ENCODE assay signal across 23 mouse cellular contexts in the genomic region with DNA sequence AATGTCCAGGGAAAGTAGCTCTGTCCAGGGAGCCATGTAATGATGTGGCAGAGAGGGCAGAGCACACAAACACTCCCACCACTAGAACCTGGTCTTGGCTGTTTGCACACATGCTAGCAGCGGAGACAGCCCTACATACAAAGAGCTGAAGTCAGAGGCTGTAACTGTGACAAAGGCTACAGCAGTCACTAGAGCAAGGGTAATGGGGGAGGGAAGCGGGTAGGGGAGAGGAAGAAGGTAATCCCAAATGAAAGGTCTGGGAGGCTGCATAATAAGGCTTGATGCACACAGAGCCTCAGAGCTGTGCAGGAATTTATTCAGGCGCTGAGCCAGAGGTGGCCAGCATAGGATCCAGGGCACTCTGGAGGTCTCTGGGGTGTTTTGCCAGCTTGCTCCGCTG.
DNase-seq lines count a peak whose midpoint lies in the region; ATAC-seq and TF ChIP-seq lines count a peak whose summit lies in the region.
"Had no signal": no experiment of that assay in that cellular context is flagged by ENCODE, and none has a peak within 500 bp of the region (broad histone marks: within the 10 kb centered on the region; RNA-seq: fewer than 3 reads in every experiment).

No protein-coding gene starts in this region.

- no peak overlapping the region for H3K4me3 ChIP-seq in neural tube, embryonic 13.5 days
- H3K4me3 ChIP-seq in midbrain, embryonic 14.5 days (replicated peaks; ENCODE audit: low read depth, low read length): no peak overlapping the region
- H3K4me3 ChIP-seq in limb, embryonic 10.5 days: no peak overlapping the region
- H3K4me3 ChIP-seq in intestine, postnatal 0 days (ENCODE audit: low read depth, low read length): no peak overlapping the region
- H3K4me3 ChIP-seq: hindbrain, embryonic 15.5 days; intestine, embryonic 15.5 days; liver, embryonic 13.5 days; stomach, embryonic 15.5 days had no signal

- H3K4me1 ChIP-seq in neural tube, embryonic 13.5 days (replicated peaks): peaks cover 7% of the 10 kb centered on the region; the same call in 1 of the 2 replicates
- peaks cover 15% of the 10 kb centered on the region for H3K4me1 ChIP-seq in midbrain, embryonic 14.5 days (ENCODE audit: control insufficient read depth, insufficient read depth, low read length)
- peaks cover 18% of the 10 kb centered on the region for H3K4me1 ChIP-seq in limb, embryonic 10.5 days
- no peaks in the 10 kb centered on the region for H3K4me1 ChIP-seq in intestine, postnatal 0 days (replicated peaks; ENCODE audit: control insufficient read depth, insufficient read depth, low read length)
- H3K4me1 ChIP-seq: intestine, embryonic 15.5 days; liver, embryonic 13.5 days; stomach, embryonic 15.5 days had no signal

- no peaks in the 10 kb centered on the region for H3K9me3 ChIP-seq in neural tube, embryonic 13.5 days
- no peaks in the 10 kb centered on the region for H3K9me3 ChIP-seq in midbrain, embryonic 14.5 days (ENCODE audit: control insufficient read depth, low read length)
- no peaks in the 10 kb centered on the region for H3K9me3 ChIP-seq in limb, embryonic 10.5 days (replicated peaks)
- H3K9me3 ChIP-seq in intestine, postnatal 0 days (ENCODE audit: control insufficient read depth): no peaks in the 10 kb centered on the region
- H3K9me3 ChIP-seq: hindbrain, embryonic 15.5 days; intestine, embryonic 15.5 days; liver, embryonic 13.5 days; stomach, embryonic 15.5 days had no signal

- peak; percentile 23 for DNase-seq in embryo, embryonic 10.5 days (ENCODE audit: low spot score)
- DNase-seq in embryo, embryonic 11 days: no peak
- no peak for DNase-seq in neural tube, embryonic 10.5 days (ENCODE audit: extremely low spot score, low spot score)
- DNase-seq in midbrain, embryonic 14.5 days: peak; percentile 80
- DNase-seq in spleen, postnatal 36 days (ENCODE audit: low spot score in 2 of 2): no peak
- DNase-seq in limb, embryonic 10.5 days (ENCODE audit: low spot score): no peak
- DNase-seq: adrenal gland, postnatal 14 days; cerebellum, adult 11 months; cerebellum, adult 9-11 months; gastrocnemius, postnatal 36 days; kidney, adult 9 months; kidney, postnatal 14 days; liver, embryonic 13.5 days; lung, adult 2 months; lung, postnatal 14 days; right cerebral cortex, adult 18-20 months; right cerebral cortex, postnatal 4 days; thymus, adult 2 months had no signal

- ATAC-seq in neural tube, embryonic 13.5 days (ENCODE audit: low read depth): no peak
- ATAC-seq in midbrain, embryonic 14.5 days (ENCODE audit: low FRiP score, low TSS enrichment): peak; percentile 55; the same call in 1 of the 2 replicates
- ATAC-seq in intestine, postnatal 0 days: no peak
- ATAC-seq: intestine, embryonic 15.5 days had no signal

- 52% methylated on average over 4 of the region's 4 CpGs for WGBS in neural tube, embryonic 13.5 days
- 8% methylated on average over 4 of the region's 4 CpGs for WGBS in midbrain, embryonic 14.5 days
- WGBS in limb, embryonic 10.5 days: 78% methylated on average over 4 of the region's 4 CpGs
- WGBS in intestine, postnatal 0 days: 76% methylated on average over 4 of the region's 4 CpGs

- H3K36me3 ChIP-seq in neural tube, embryonic 13.5 days: no peaks in the 10 kb centered on the region
- H3K36me3 ChIP-seq in midbrain, embryonic 14.5 days (ENCODE audit: control insufficient read depth, insufficient read depth, low read length): no peaks in the 10 kb centered on the region
- H3K36me3 ChIP-seq in limb, embryonic 10.5 days: no peaks in the 10 kb centered on the region
- no peaks in the 10 kb centered on the region for H3K36me3 ChIP-seq in intestine, postnatal 0 days (ENCODE audit: control insufficient read depth, insufficient read depth)
- H3K36me3 ChIP-seq: hindbrain, embryonic 15.5 days; intestine, embryonic 15.5 days; liver, embryonic 13.5 days; stomach, embryonic 15.5 days had no signal

- H3K4me2 ChIP-seq in neural tube, embryonic 13.5 days: no peak overlapping the region
- H3K4me2 ChIP-seq in midbrain, embryonic 14.5 days (ENCODE audit: low read length): no peak overlapping the region
- H3K4me2 ChIP-seq in intestine, postnatal 0 days (replicated peaks; ENCODE audit: low read depth): no peak overlapping the region
- H3K4me2 ChIP-seq: hindbrain, embryonic 15.5 days; intestine, embryonic 15.5 days; liver, embryonic 13.5 days; stomach, embryonic 15.5 days had no signal

- H3K27me3 ChIP-seq in neural tube, embryonic 13.5 days: peaks cover 56% of the 10 kb centered on the region
- 0 out of 2 replicates have a peak, but pooled peaks cover 5% of the 10 kb centered on the region for H3K27me3 ChIP-seq in midbrain, embryonic 14.5 days (ENCODE audit: control insufficient read depth, insufficient read depth, low read length)
- peaks cover 79% of the 10 kb centered on the region for H3K27me3 ChIP-seq in limb, embryonic 10.5 days (ENCODE audit: low read depth, poor library complexity, severe bottlenecking)
- no peaks in the 10 kb centered on the region; the same call in 1 of the 2 replicates for H3K27me3 ChIP-seq in intestine, postnatal 0 days (replicated peaks; ENCODE audit: control insufficient read depth, insufficient read depth, low read length)

- no peak for TF ChIP-seq CTCF in intestine, postnatal 0 days (IDR thresholded peaks at IDR 0.05; ENCODE audit: low read depth)

- H3K27ac ChIP-seq in neural tube, embryonic 13.5 days (replicated peaks): no peak overlapping the region
- peak overlapping the region; percentile 47; the same call in 1 of the 2 replicates for H3K27ac ChIP-seq in midbrain, embryonic 14.5 days (replicated peaks; ENCODE audit: low read depth, low read length)
- no peak overlapping the region for H3K27ac ChIP-seq in limb, embryonic 10.5 days
- no peak overlapping the region for H3K27ac ChIP-seq in intestine, postnatal 0 days (ENCODE audit: low read depth, low read length)
- H3K27ac ChIP-seq: hindbrain, embryonic 15.5 days; intestine, embryonic 15.5 days; liver, embryonic 13.5 days; stomach, embryonic 15.5 days had no signal

- H3K9ac ChIP-seq in neural tube, embryonic 13.5 days: 0 out of 2 replicates have a peak overlapping the region, but pooled peaks have one; percentile 17
- no peak overlapping the region for H3K9ac ChIP-seq in midbrain, embryonic 14.5 days (replicated peaks; ENCODE audit: low read length)
- no peak overlapping the region for H3K9ac ChIP-seq in intestine, postnatal 0 days (ENCODE audit: low read depth, low read length)
- H3K9ac ChIP-seq: hindbrain, embryonic 15.5 days; intestine, embryonic 15.5 days; liver, embryonic 13.5 days; stomach, embryonic 15.5 days had no signal

Comparison
In these comparisons a context has a peak if more than half of its experiments do, and no peak if none do; other contexts are left out.
1. DNase-seq: peak in embryo, embryonic 10.5 days (single experiment) and midbrain, embryonic 14.5 days (single experiment); none in embryo, embryonic 11 days (single experiment), neural tube, embryonic 10.5 days (single experiment), spleen, postnatal 36 days (0 of 2) and limb, embryonic 10.5 days (single experiment).